Mouse (Mus musculus): ENCODE data around the gene Klhl3.

DNA sequence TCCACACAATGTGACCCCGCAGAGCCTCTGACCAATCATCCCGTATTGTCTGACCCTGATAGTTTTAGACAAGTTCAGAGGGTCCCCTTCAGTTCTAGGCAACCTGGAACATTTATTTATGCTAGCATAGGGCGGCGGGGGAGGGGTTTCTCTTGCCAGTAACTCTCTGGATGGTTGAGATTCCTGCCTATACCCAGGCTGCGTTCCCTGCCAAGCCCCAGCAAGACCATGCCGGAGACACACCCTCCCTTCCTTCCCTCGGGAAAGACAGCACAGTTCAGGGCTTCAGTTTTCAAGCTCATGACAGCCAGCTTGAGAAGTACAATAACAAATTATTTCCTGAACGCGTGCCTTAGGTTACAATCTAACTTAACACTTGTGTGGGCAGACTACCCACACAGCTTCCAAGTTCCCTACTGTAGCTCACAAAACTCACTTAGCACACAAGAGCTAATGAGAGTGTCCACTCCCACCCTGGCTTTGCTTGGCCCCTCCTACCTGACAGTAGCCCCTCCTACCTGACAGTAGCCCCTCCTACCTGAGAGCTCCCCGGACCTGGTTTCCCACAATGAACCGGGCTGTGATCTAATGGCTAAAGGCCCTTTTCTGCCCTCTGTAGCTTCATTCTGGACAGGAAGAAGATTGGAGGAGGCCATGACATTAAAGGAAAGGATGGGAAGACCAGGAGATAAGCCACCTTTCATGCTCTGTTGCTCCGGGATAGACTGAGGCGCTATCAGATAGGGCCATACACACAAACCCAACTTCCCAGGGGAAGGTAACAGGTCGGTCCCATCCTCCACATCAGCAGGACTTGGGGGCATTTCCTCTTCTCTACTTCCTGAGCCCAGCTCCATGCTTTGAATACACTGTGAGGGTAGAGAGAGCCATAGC is 46.6 kb downstream of the Klhl3 start:
- TF ChIP-seq CTCF (IDR thresholded peaks at IDR 0.05; ENCODE audit: low read depth, low read length) (no peak), POLR2A (IDR thresholded peaks at IDR 0.05; ENCODE audit: borderline replicate concordance, low read depth, low read length) (no peak)

Data from bone marrow macrophage, adult 2 months (primary cell).